Comparison of ENCODE assay signal across 12 mouse cellular contexts in the genomic region with DNA sequence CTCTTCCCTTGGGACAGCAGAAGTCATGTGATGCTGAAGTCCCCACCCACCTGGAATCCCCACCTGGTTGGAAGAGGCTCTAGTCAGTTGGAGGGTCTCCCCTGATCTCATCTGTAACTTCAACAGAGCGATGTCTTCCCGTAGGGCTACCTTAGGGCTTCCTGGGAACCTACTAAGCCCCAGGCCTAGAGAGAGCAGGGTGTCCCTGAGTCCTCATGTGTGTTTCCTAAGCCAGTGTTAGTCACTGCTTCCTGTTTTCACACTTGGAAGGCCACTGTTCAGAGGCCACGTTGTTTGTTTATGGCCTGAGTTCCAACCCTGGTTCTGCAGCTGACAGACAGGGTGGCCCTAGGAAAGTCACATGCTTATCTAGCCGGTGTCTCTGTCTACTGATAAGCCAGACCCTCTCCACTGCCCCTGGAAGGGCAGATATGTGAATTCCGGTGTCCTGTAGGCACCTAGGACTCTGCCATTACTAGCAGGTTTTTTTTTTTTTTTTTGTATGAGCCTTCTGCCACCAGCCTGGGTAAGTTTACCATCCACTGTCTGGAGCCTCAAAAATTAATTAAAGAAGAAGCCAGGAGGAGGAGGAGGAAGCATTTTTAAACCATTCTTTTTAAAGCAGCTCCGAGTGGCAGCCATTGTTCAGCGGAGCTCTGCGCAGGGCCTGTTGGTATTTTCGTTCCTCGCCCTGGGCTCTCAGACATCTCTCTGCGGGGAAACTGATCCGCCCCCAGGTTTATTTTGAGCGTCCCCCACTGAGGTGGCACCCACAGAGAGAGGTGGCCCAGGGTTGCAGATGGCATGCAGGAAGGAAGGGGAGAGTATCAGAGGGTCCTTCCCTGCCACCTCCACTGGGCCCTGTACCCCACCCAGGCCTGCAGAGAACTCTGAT.
DNase-seq lines count a peak whose midpoint lies in the region; TF ChIP-seq lines count a peak whose summit lies in the region.
"Had no signal": no experiment of that assay in that cellular context is flagged by ENCODE, and none has a peak within 500 bp of the region (broad histone marks: within the 10 kb centered on the region; RNA-seq: fewer than 3 reads in every experiment).

No protein-coding gene starts in this region.

- 0 out of 2 replicates have a peak overlapping the region, but pooled peaks have one; percentile 25 for H3K27ac ChIP-seq in layer of hippocampus, adult 2 months
- H3K27ac ChIP-seq: midbrain, embryonic 12.5 days had no signal

- no peak for TF ChIP-seq CTCF in layer of hippocampus, adult 2 months (conservative IDR thresholded peaks at IDR 0.05)

- DNase-seq in layer of hippocampus, adult 2 months (ENCODE audit: low spot score in 2 of 2) = no peak
- DNase-seq in layer of hippocampus, postnatal 25 days (ENCODE audit: extremely low spot score in 1 of 2, low spot score in 1 of 2) = no peak
- DNase-seq in adrenal gland, postnatal 14 days = peak; percentile 21
- peak; percentile 30 for DNase-seq in liver
- DNase-seq in splenic B cell, adult 2 months (ENCODE audit: low read depth, low spot score) = peak; percentile 39
- no peak for DNase-seq in Muller cell, postnatal 12 days (ENCODE audit: inconsistent ontology term)
- DNase-seq in heart, adult 11 months = no peak
- DNase-seq: cerebellum, postnatal 36 days; heart, postnatal 4 days; thymus, adult 2 months had no signal

- peaks cover 13% of the 10 kb centered on the region for H3K36me3 ChIP-seq in splenic B cell, adult 2 months (ENCODE audit: control insufficient read depth, insufficient read depth, low read length, poor library complexity, severe bottlenecking)
- H3K36me3 ChIP-seq: limb, embryonic 12.5 days; midbrain, embryonic 12.5 days had no signal

- no peak overlapping the region for H3K4me3 ChIP-seq in layer of hippocampus, adult 2 months
- H3K4me3 ChIP-seq: limb, embryonic 12.5 days; midbrain, embryonic 12.5 days had no signal

- H3K27me3 ChIP-seq in splenic B cell, adult 2 months (ENCODE audit: control insufficient read depth, insufficient read depth, low read length, poor library complexity, severe bottlenecking) = no peaks in the 10 kb centered on the region
- H3K27me3 ChIP-seq: midbrain, embryonic 12.5 days had no signal

Comparison
In these comparisons a context has a peak if more than half of its experiments do, and no peak if none do; other contexts are left out.
1. DNase-seq: peak in adrenal gland, postnatal 14 days (single experiment), liver (single experiment) and splenic B cell, adult 2 months (single experiment); none in layer of hippocampus, adult 2 months (0 of 2), layer of hippocampus, postnatal 25 days (0 of 2), Muller cell, postnatal 12 days (single experiment) and heart, adult 11 months (single experiment).